Mouse (Mus musculus): ENCODE data around the gene Prdm5. TPM values are rescaled to one million over a fixed set of nuclear protein-coding genes. Genes with fewer than 3 reads are reported as not detected.
A peak's percentile ranks its signal among the peaks of the same experiment; 100 is the strongest.

The Prdm5 gene
- polyA plus RNA-seq, 1 experiment from 2014 or later = 7.2 TPM

DNA sequence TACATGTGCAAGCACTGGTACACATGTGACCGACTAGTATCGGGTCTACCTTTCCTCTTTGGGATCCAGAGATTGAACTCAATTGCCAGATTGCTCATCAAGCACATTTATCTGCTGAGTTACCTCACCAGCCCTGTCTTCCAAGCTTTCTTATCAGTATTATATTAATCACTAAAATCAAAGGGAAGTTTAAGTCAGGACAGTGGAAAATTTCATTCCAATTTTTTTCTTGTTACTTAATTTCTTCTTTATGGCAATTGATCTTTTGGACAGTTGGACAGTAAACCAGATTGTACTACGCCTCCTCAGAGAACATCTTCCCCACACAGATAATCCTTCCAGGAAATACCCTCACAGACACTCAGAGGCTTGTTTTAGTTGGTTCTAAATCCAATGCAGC, 18.7 kb upstream of the Prdm5 start:
- ATAC-seq (ENCODE audit: low FRiP score, low TSS enrichment) (no peak), DNase-seq (ENCODE audit: low spot score) (no peak)
- 71% methylated on average over 3 of the region's 3 CpGs for WGBS
- Histone ChIP-seq H3K9me3 (ENCODE audit: control insufficient read depth, low read length) (no peaks in the 10 kb centered on the region), H3K36me3 (ENCODE audit: control insufficient read depth, insufficient read depth, low read length) (no peaks in the 10 kb centered on the region), H3K27me3 (ENCODE audit: control insufficient read depth, insufficient read depth, low read length) (no peaks in the 10 kb centered on the region), H3K4me3 (ENCODE audit: low read depth, low read length) (no peak overlapping the region), H3K4me1 (replicated peaks; ENCODE audit: control insufficient read depth, insufficient read depth) (no peaks in the 10 kb centered on the region), H3K9ac (ENCODE audit: low read length) (no peak overlapping the region), H3K4me2 (replicated peaks; ENCODE audit: low read depth) (no peak overlapping the region), H3K27ac (replicated peaks) (no peak overlapping the region)
- TF ChIP-seq CTCF (IDR thresholded peaks at IDR 0.05; ENCODE audit: low read depth) (no peak), EP300 (optimal IDR thresholded peaks at IDR 0.05) (no peak)

DNA sequence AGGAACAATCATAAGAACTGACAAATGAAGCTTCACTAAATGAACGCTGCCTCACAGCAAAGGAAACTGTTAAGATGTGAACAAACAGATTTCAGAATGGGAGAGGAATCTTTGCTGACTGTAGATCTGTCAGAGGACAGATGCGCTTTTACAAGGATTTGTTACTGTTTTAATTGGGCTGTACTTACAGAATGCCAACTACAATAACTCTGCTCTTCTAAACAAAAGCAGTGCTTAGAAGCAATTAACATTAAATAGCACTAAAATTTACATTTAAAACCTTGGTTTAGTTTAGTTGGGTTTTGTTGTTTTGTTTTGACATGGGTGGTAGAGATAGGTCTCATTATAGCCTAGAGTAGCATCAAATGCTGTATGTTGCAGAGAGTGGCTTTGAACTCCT, 14.3 kb upstream of the Prdm5 start:
- no peak for DNase-seq (ENCODE audit: low spot score)

DNA sequence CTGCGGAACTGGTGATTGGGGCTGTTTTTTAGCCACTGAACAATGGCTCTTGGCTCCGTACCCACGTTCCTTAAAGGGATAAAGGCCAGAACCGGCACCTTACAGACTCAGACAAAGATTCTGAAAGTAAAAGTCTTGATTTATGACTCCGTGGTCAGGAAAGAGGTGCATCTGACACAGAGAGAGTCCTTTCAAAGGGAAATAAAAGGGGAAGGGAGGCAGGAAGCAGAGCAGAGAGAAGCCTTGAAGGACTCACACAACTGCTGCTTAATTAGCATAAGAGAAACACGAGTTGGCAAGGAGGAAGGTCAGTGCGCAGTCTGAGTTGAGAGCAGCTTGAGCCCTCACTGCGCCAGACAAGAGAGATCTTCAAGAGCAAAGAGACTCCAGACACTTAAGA, 13.7 kb upstream of the Prdm5 start:
- Histone ChIP-seq H3K4me1 (replicated peaks; ENCODE audit: control insufficient read depth, insufficient read depth) (no peaks in the 10 kb centered on the region), H3K36me3 (ENCODE audit: control insufficient read depth, insufficient read depth, low read length) (no peaks in the 10 kb centered on the region), H3K4me3 (ENCODE audit: low read depth, low read length) (no peak overlapping the region), H3K27me3 (ENCODE audit: control insufficient read depth, insufficient read depth, low read length) (no peaks in the 10 kb centered on the region), H3K4me2 (replicated peaks; ENCODE audit: low read depth) (peak overlapping the region; percentile 31), H3K9ac (ENCODE audit: low read length) (no peak overlapping the region), H3K27ac (replicated peaks) (no peak overlapping the region), H3K9me3 (ENCODE audit: control insufficient read depth, low read length) (no peaks in the 10 kb centered on the region)
- ATAC-seq (ENCODE audit: low FRiP score, low TSS enrichment) = no peak
- no peak for TF ChIP-seq EP300 (optimal IDR thresholded peaks at IDR 0.05)
- TF ChIP-seq CTCF (IDR thresholded peaks at IDR 0.05; ENCODE audit: low read depth) = no peak
- DNase-seq (ENCODE audit: low spot score) = no peak
- 30% methylated on average over 8 of the region's 8 CpGs for WGBS

More for the DNA sequence above, 14.3 kb upstream of the Prdm5 start:
- no peak overlapping the region for H3K4me3 ChIP-seq (ENCODE audit: low read depth, low read length)
- WGBS = 71% methylated on average over 2 of the region's 2 CpGs
- H3K27me3 ChIP-seq (ENCODE audit: control insufficient read depth, insufficient read depth, low read length) = no peaks in the 10 kb centered on the region
- H3K4me2 ChIP-seq (replicated peaks; ENCODE audit: low read depth) = no peak overlapping the region
- no peak for ATAC-seq (ENCODE audit: low FRiP score, low TSS enrichment)
- H3K27ac ChIP-seq (replicated peaks) = no peak overlapping the region
- H3K9me3 ChIP-seq (ENCODE audit: control insufficient read depth, low read length) = no peaks in the 10 kb centered on the region
- TF ChIP-seq CTCF (IDR thresholded peaks at IDR 0.05; ENCODE audit: low read depth) = no peak
- TF ChIP-seq EP300 (optimal IDR thresholded peaks at IDR 0.05) = no peak
- H3K9ac ChIP-seq (ENCODE audit: low read length) = no peak overlapping the region
- H3K36me3 ChIP-seq (ENCODE audit: control insufficient read depth, insufficient read depth, low read length) = no peaks in the 10 kb centered on the region
- H3K4me1 ChIP-seq (replicated peaks; ENCODE audit: control insufficient read depth, insufficient read depth) = no peaks in the 10 kb centered on the region

DNA sequence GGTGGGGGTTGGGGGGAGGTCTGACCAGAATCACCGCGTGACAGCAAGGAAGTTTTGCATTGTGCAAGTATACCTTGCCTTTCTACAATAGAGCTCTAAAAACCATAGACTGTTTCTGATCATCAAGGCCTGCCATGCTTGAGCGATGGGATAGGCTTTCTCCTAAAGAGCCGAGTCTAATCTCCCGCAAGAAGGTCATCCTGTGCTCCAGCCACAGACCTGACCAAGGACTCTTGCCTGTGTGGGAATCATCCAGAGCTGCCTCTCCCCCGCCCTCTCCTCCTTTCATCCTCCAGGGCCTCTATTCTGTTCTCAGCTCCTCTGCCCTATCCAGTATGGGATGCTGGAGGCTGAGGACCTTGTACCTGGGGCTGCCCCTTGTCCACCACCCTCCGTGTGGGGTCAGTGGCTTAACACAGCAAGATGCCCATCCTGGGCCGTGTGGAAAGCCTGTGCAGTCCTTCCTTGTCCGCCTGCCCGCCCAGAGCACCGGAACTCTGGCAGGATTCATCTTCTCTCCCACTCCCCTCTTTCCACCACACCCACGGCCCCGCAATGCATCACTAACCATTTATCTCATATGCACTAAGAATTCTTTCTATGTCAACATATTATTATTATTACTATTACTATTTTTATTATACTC, 12.9 kb upstream of the Prdm5 start:
- Histone ChIP-seq H3K27me3 (ENCODE audit: control insufficient read depth, insufficient read depth, low read length) (no peaks in the 10 kb centered on the region), H3K9me3 (ENCODE audit: control insufficient read depth, low read length) (no peaks in the 10 kb centered on the region)

DNA sequence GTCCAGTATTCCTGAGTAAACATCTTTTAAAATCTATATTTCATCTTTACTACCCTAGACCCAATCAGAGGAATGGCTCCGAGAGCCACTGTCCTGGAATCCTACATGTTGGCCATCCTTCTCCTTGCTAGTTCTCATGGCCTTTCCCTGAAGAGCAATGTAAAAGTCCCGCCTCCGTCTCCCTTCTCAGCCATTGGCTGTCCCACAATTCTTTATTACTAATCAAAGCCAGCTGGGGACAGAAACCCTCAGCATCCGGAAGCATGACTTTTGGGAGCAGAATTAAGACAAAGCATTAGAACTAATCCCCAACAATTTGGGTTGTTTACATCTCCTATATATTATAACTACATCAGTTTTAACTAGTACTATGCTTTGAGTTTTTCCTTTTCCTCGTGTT, 10.9 kb upstream of the Prdm5 start:
- DNase-seq (ENCODE audit: low spot score) (no peak), ATAC-seq (ENCODE audit: low FRiP score, low TSS enrichment) (no peak)
- Histone ChIP-seq H3K27ac (replicated peaks) (no peak overlapping the region), H3K4me1 (replicated peaks; ENCODE audit: control insufficient read depth, insufficient read depth) (no peaks in the 10 kb centered on the region), H3K4me3 (ENCODE audit: low read depth, low read length) (no peak overlapping the region), H3K36me3 (ENCODE audit: control insufficient read depth, insufficient read depth, low read length) (no peaks in the 10 kb centered on the region), H3K4me2 (replicated peaks; ENCODE audit: low read depth) (no peak overlapping the region), H3K9me3 (ENCODE audit: control insufficient read depth, low read length) (no peaks in the 10 kb centered on the region), H3K9ac (ENCODE audit: low read length) (no peak overlapping the region), H3K27me3 (ENCODE audit: control insufficient read depth, insufficient read depth, low read length) (no peaks in the 10 kb centered on the region)
- no peak for TF ChIP-seq EP300 (optimal IDR thresholded peaks at IDR 0.05)
- TF ChIP-seq CTCF (IDR thresholded peaks at IDR 0.05; ENCODE audit: low read depth) = no peak
- 79% methylated on average over 5 of the region's 5 CpGs for WGBS

More for the DNA sequence above, 12.9 kb upstream of the Prdm5 start:
- DNase-seq (ENCODE audit: low spot score) = no peak
- TF ChIP-seq CTCF (IDR thresholded peaks at IDR 0.05; ENCODE audit: low read depth) = no peak
- TF ChIP-seq EP300 (optimal IDR thresholded peaks at IDR 0.05) = no peak
- Histone ChIP-seq H3K27ac (replicated peaks) (no peak overlapping the region), H3K9ac (ENCODE audit: low read length) (no peak overlapping the region), H3K4me3 (ENCODE audit: low read depth, low read length) (no peak overlapping the region), H3K4me1 (replicated peaks; ENCODE audit: control insufficient read depth, insufficient read depth) (no peaks in the 10 kb centered on the region), H3K4me2 (replicated peaks; ENCODE audit: low read depth) (no peak overlapping the region), H3K36me3 (ENCODE audit: control insufficient read depth, insufficient read depth, low read length) (no peaks in the 10 kb centered on the region)
- ATAC-seq (ENCODE audit: low FRiP score, low TSS enrichment) = no peak
- 88% methylated on average over 13 of the region's 13 CpGs for WGBS

DNA sequence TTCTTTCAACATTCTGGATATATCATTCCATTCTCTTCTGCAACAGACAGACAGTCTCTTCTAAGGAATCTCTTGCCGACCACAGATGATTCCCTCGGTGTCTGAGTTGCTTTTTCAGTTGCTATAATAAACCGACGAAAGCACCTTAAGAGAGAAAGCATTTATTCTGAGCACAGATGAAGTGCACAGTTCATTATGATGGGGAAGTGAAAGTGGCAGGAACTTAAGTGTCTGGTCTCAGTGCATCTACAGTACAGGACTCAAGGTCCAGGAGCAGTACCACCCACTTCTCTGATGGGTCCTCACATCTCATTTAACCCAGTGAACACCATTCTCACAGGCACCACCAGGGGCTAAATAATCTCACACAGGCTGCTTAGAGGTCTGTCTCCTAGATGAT, 5.2 kb upstream of the Prdm5 start:
- DNase-seq (ENCODE audit: low spot score) (no peak), ATAC-seq (ENCODE audit: low FRiP score, low TSS enrichment) (no peak)
- H3K9me3 ChIP-seq (ENCODE audit: control insufficient read depth, low read length) = no peaks in the 10 kb centered on the region
- no peak overlapping the region for H3K4me3 ChIP-seq (ENCODE audit: low read depth, low read length)
- H3K36me3 ChIP-seq (ENCODE audit: control insufficient read depth, insufficient read depth, low read length) = no peaks in the 10 kb centered on the region
- WGBS = 83% methylated on average over 4 of the region's 4 CpGs
- H3K27ac ChIP-seq (replicated peaks) = no peak overlapping the region
- H3K27me3 ChIP-seq (ENCODE audit: control insufficient read depth, insufficient read depth, low read length) = no peaks in the 10 kb centered on the region
- H3K9ac ChIP-seq (ENCODE audit: low read length) = no peak overlapping the region
- no peaks in the 10 kb centered on the region for H3K4me1 ChIP-seq (replicated peaks; ENCODE audit: control insufficient read depth, insufficient read depth)
- TF ChIP-seq EP300 (optimal IDR thresholded peaks at IDR 0.05) = no peak
- no peak overlapping the region for H3K4me2 ChIP-seq (replicated peaks; ENCODE audit: low read depth)
